Mouse (Mus musculus) olfactory bulb, adult 2 months (tissue): ENCODE results near the gene Tshz2.

Experiments
- CTCF ChIP-seq: fragments of 200-500 bp; IDR thresholded peaks from 2 replicates; pipeline ENCODE4 v1.5.1; 2012; ENCODE audit warnings: low read depth, mild to moderate bottlenecking, low read length, moderate library complexity; ENCODE audit not compliant: insufficient read depth
- POLR2A ChIP-seq: fragments of 200-500 bp; IDR thresholded peaks from 2 replicates; pipeline ENCODE4 v1.6.1; 2012; ENCODE audit warnings: mild to moderate bottlenecking, low read depth, low read length, moderate library complexity; ENCODE audit not compliant: insufficient read depth

- TF ChIP-seq CTCF (no peak), POLR2A (no peak)
Measured at GRCm38 (mm10) chr2:169997276-169998049, 364.6 kb downstream of the Tshz2 start.
